Mouse (Mus musculus): ENCODE data around the gene Pnpla7. TPM values are rescaled to one million over a fixed set of nuclear protein-coding genes. Genes with fewer than 3 reads are reported as not detected.

Gene Pnpla7
- polyA plus RNA-seq, 1 experiment, result 184 TPM

DNA sequence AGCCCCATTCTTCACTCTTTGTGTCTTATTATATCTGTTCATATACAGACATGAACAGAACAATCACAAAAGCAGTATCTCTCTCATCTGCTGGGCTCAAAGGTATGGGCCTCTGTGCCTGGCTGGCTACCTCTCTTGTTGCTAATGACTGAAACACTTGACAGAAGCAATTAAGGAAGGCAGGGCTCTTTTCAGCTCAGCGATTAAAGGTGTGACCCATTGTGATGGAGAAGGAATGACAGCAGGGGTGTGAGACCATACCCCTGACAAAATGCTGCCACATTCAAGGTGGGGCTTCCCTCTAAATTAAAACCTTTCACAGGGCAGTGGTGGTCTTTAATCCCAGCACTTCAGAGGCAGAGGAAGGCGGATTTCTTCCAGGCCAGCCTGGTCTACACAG lies 11.9 kb downstream of the Pnpla7 start:
- H3K4me3 ChIP-seq (ENCODE audit: insufficient read depth, low read length), result no peak overlapping the region
- TF ChIP-seq POLR2A (IDR thresholded peaks at IDR 0.05; ENCODE audit: borderline replicate concordance, low read depth, low read length) (no peak), CTCF (IDR thresholded peaks at IDR 0.05; ENCODE audit: low read depth, low read length) (no peak)
- H3K27ac ChIP-seq (ENCODE audit: insufficient read depth, low read depth, low read length), result no peak overlapping the region

GRCm38 (mm10) chr2:24995332-24995731 lies 19.5 kb downstream of the Pnpla7 start:
- Histone ChIP-seq H3K27ac (ENCODE audit: insufficient read depth, low read depth, low read length) (no peak overlapping the region), H3K4me3 (ENCODE audit: insufficient read depth, low read length) (no peak overlapping the region), H3K4me1 (ENCODE audit: control insufficient read depth, insufficient read depth, low read length) (no peaks in the 10 kb centered on the region)
- no peak for TF ChIP-seq POLR2A (IDR thresholded peaks at IDR 0.05; ENCODE audit: borderline replicate concordance, low read depth, low read length)
- TF ChIP-seq CTCF (IDR thresholded peaks at IDR 0.05; ENCODE audit: low read depth, low read length), result no peak

More for the DNA sequence above, 11.9 kb downstream of the Pnpla7 start:
- H3K4me1 ChIP-seq (ENCODE audit: control insufficient read depth, insufficient read depth, low read length), result no peaks in the 10 kb centered on the region

- Histone ChIP-seq H3K27ac (ENCODE audit: insufficient read depth, low read depth, low read length) (no peak overlapping the region), H3K4me3 (ENCODE audit: insufficient read depth, low read length) (no peak overlapping the region), H3K4me1 (ENCODE audit: control insufficient read depth, insufficient read depth, low read length) (no peaks in the 10 kb centered on the region)
- TF ChIP-seq POLR2A (IDR thresholded peaks at IDR 0.05; ENCODE audit: borderline replicate concordance, low read depth, low read length) (no peak), CTCF (IDR thresholded peaks at IDR 0.05; ENCODE audit: low read depth, low read length) (no peak)
Observed at GRCm38 (mm10) chr2:24996471-24996870, 20.6 kb downstream of the Pnpla7 start.

GRCm38 (mm10) chr2:25000544-25001235 lies 24.9 kb downstream of the Pnpla7 start:
- H3K4me1 ChIP-seq (ENCODE audit: control insufficient read depth, insufficient read depth, low read length), result no peaks in the 10 kb centered on the region
- no peak overlapping the region for H3K27ac ChIP-seq (ENCODE audit: insufficient read depth, low read depth, low read length)
- H3K4me3 ChIP-seq (ENCODE audit: insufficient read depth, low read length), result no peak overlapping the region
- TF ChIP-seq POLR2A (IDR thresholded peaks at IDR 0.05; ENCODE audit: borderline replicate concordance, low read depth, low read length) (no peak), CTCF (IDR thresholded peaks at IDR 0.05; ENCODE audit: low read depth, low read length) (0 out of 2 replicates have a peak, but pooled peaks have one; percentile 8)

DNA sequence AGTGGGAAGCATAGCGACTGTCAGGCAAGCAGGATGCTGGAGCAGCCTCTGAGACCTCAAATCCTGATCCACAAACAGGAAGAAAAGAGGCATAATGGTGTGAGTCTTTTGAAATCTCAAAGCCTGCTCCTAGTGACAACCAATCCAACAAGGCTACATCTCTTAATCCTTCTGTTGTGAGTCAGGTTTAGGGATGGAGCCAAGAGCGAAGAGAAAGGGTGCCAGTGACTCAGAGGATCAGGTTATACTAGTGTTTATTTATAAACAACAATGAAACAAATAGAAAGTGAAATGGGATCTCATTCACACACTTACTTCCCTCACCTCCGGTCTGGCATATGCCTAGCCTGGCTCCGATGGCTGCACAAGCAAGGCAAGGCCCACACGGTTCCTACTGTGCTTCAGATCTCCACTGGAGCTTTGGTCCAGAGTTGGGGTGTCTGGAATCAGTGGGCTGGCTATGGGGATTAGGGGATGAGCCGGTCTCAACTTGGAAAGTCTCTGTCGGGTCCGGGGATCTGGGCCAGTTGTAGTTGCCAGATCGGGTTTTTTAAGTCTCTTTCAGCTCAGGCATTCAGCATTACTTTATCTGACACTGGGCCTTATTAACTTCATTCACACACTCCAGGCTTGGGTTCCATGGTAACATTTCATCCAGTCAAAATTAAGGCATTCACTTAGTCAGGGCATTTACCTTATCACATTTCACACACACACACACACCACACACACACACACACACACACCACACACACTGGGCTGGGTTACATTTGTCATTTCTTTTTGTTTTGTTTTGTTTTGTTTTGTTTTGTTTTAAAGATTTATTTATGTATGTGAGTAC lies 28.3 kb downstream of the Pnpla7 start:
- Histone ChIP-seq H3K4me1 (ENCODE audit: control insufficient read depth, insufficient read depth, low read length) (no peaks in the 10 kb centered on the region), H3K4me3 (ENCODE audit: insufficient read depth, low read length) (no peak overlapping the region), H3K27ac (ENCODE audit: insufficient read depth, low read depth, low read length) (no peak overlapping the region)
- TF ChIP-seq CTCF (IDR thresholded peaks at IDR 0.05; ENCODE audit: low read depth, low read length) (no peak), POLR2A (IDR thresholded peaks at IDR 0.05; ENCODE audit: borderline replicate concordance, low read depth, low read length) (no peak)

- no peak for TF ChIP-seq POLR2A (IDR thresholded peaks at IDR 0.05; ENCODE audit: borderline replicate concordance, low read depth, low read length)
- Histone ChIP-seq H3K27ac (ENCODE audit: insufficient read depth, low read depth, low read length) (no peak overlapping the region), H3K4me1 (ENCODE audit: control insufficient read depth, insufficient read depth, low read length) (no peaks in the 10 kb centered on the region), H3K4me3 (ENCODE audit: insufficient read depth, low read length) (no peak overlapping the region)
Observed at GRCm38 (mm10) chr2:25006767-25007166, 30.9 kb downstream of the Pnpla7 start.

DNA sequence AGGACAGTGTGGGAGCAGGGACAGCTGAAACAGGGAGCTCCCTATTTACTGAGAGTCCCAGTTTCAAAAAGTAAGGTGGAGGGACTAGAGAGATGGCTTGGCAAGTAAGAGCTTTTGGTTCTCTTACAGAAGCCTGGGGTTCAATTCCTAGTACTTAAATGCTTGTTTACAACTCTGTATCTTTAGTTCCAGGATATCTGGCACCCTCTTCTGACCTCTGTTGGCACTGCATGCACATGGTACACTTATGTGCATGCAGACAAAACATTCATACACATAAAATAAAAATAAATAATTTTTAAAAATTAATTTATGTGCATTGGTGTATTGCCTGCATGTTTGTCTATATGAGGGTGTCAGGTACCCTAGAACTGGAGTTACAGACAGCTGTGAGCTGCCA lies 32.4 kb downstream of the Pnpla7 start:
- Histone ChIP-seq H3K4me1 (ENCODE audit: control insufficient read depth, insufficient read depth, low read length) (no peaks in the 10 kb centered on the region), H3K27ac (ENCODE audit: insufficient read depth, low read depth, low read length) (no peak overlapping the region)
- no peak for TF ChIP-seq CTCF (IDR thresholded peaks at IDR 0.05; ENCODE audit: low read depth, low read length)
- no peak for TF ChIP-seq POLR2A (IDR thresholded peaks at IDR 0.05; ENCODE audit: borderline replicate concordance, low read depth, low read length)

DNA sequence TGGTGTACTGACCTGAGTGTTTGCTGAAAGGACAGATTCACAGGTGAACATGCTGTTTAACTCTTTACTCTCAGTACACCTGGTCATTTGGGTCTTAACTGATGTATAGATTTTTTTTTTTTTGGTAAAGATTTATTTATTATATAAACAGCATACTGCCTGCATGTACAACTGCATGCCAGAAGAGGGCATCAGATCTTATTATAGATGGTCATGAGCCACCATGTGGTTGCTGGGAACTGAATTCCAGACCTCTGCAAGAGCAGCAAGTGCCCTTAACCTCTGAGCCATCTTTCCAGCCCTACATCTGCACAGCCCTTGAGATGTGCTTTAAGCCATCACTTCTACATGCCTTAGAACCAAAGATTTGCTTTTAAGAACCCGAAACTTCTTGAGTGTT lies 46.8 kb downstream of the Pnpla7 start:
- H3K27ac ChIP-seq (ENCODE audit: insufficient read depth, low read depth, low read length), result peak overlapping the region; percentile 75
- peaks cover 16% of the 10 kb centered on the region for H3K4me1 ChIP-seq (ENCODE audit: control insufficient read depth, insufficient read depth, low read length)
- no peak overlapping the region for H3K4me3 ChIP-seq (ENCODE audit: insufficient read depth, low read length)

More for the DNA sequence above, 32.4 kb downstream of the Pnpla7 start:
- H3K4me3 ChIP-seq (ENCODE audit: insufficient read depth, low read length), result no peak overlapping the region

GRCm38 (mm10) chr2:25025109-25025508 lies 49.3 kb downstream of the Pnpla7 start:
- no peak overlapping the region for H3K27ac ChIP-seq (ENCODE audit: insufficient read depth, low read depth, low read length)
- no peak overlapping the region for H3K4me3 ChIP-seq (ENCODE audit: insufficient read depth, low read length)
- peaks cover 16% of the 10 kb centered on the region for H3K4me1 ChIP-seq (ENCODE audit: control insufficient read depth, insufficient read depth, low read length)
- no peak for TF ChIP-seq POLR2A (IDR thresholded peaks at IDR 0.05; ENCODE audit: borderline replicate concordance, low read depth, low read length)
- no peak for TF ChIP-seq CTCF (IDR thresholded peaks at IDR 0.05; ENCODE audit: low read depth, low read length)

More for the DNA sequence above, 46.8 kb downstream of the Pnpla7 start:
- TF ChIP-seq POLR2A (IDR thresholded peaks at IDR 0.05; ENCODE audit: borderline replicate concordance, low read depth, low read length), result no peak
- no peak for TF ChIP-seq CTCF (IDR thresholded peaks at IDR 0.05; ENCODE audit: low read depth, low read length)

- Histone ChIP-seq H3K4me1 (ENCODE audit: control insufficient read depth, insufficient read depth, low read length) (no peaks in the 10 kb centered on the region), H3K4me3 (ENCODE audit: insufficient read depth, low read length) (no peak overlapping the region), H3K27ac (ENCODE audit: insufficient read depth, low read depth, low read length) (no peak overlapping the region)
- TF ChIP-seq POLR2A (IDR thresholded peaks at IDR 0.05; ENCODE audit: borderline replicate concordance, low read depth, low read length) (no peak), CTCF (IDR thresholded peaks at IDR 0.05; ENCODE audit: low read depth, low read length) (no peak)
Observed at GRCm38 (mm10) chr2:25034994-25035393, 59.2 kb downstream of the Pnpla7 start.

Measured in bone marrow macrophage, adult 2 months (primary cell).